Mouse (Mus musculus) stomach, embryonic 14.5 days (tissue): Measurements from ENCODE around the gene 1700019D03Rik. TPM values are rescaled to one million over a fixed set of nuclear protein-coding genes. Genes with fewer than 3 reads are reported as not detected.

Experiments used
- ATAC-seq: fragments of 200-750 bp; cut with Nextera tagmentation; 2 replicates; pipeline ENCODE4 v1.8.0; 2017; ENCODE audit warnings: low read depth, moderate TSS enrichment; ENCODE audit not compliant: insufficient number of reproducible peaks, insufficient read depth, low FRiP score
- H3K27ac ChIP-seq: fragments of 300-500 bp; sonication (generic); 2 replicates; pipeline ENCODE4 v1.5.1; 2014; ENCODE audit warnings: mild to moderate bottlenecking, low read length, moderate library complexity, mixed read lengths
- H3K27me3 ChIP-seq: fragments of 300-500 bp; sonication (generic); 2 replicates; pipeline ENCODE4 v1.6.1; 2014; ENCODE audit warnings: low read length, control low read depth, mixed read lengths; ENCODE audit not compliant: control insufficient read depth, insufficient read depth
- H3K36me3 ChIP-seq: fragments of 300-500 bp; sonication (generic); 2 replicates; pipeline ENCODE4 v1.6.1; 2014; ENCODE audit warnings: mild to moderate bottlenecking, control low read depth, low read length, moderate library complexity, mixed read lengths; ENCODE audit not compliant: control insufficient read depth, insufficient read depth
- H3K4me1 ChIP-seq: fragments of 300-500 bp; sonication (generic); 2 replicates; pipeline ENCODE4 v1.6.1; 2014; ENCODE audit warnings: low read length, control low read depth, mixed read lengths; ENCODE audit not compliant: control insufficient read depth, insufficient read depth
- H3K4me2 ChIP-seq: fragments of 300-500 bp; sonication (generic); replicated peaks from 2 replicates; pipeline ENCODE4 v1.6.1; 2014; ENCODE audit warnings: low read depth, low read length, control low read depth
- H3K4me3 ChIP-seq: fragments of 300-500 bp; sonication (generic); 2 replicates; pipeline ENCODE4 v1.5.1; 2014; ENCODE audit warnings: low read depth, low read length, control low read depth
- H3K9ac ChIP-seq: fragments of 300-500 bp; sonication (generic); replicated peaks from 2 replicates; pipeline ENCODE4 v1.6.1; 2014; ENCODE audit warnings: low read depth, mild to moderate bottlenecking, control low read depth, low read length, moderate library complexity, mixed read lengths
- H3K9me3 ChIP-seq: fragments of 300-500 bp; sonication (generic); 2 replicates; pipeline ENCODE4 v1.6.1; 2016; ENCODE audit warnings: low read depth, low read length, control low read depth; ENCODE audit not compliant: control insufficient read depth
- WGBS: fragments of 180-500 bp; shearing (Covaris S2); extraction: QIAGEN DNeasy Blood & Tissue Kit; methylation state at CpG from one replicate; pipeline ENCODE4 v1.1.7; 2014; 5-methylcytosine and 5-hydroxymethylcytosine counted together
- polyA plus RNA-seq: library from polyadenylated mRNA; unstranded; fragments of >200 nt; fragmentation: Nextera tagmentation; extraction: Ambion mirVana; gene quantifications from 2 replicates; pipeline ENCODE4 v1.2.1, GENCODE M21; 2014

1700019D03Rik gene
- 6.2 and 9.1 TPM in 2 replicates for polyA plus RNA-seq

DNA sequence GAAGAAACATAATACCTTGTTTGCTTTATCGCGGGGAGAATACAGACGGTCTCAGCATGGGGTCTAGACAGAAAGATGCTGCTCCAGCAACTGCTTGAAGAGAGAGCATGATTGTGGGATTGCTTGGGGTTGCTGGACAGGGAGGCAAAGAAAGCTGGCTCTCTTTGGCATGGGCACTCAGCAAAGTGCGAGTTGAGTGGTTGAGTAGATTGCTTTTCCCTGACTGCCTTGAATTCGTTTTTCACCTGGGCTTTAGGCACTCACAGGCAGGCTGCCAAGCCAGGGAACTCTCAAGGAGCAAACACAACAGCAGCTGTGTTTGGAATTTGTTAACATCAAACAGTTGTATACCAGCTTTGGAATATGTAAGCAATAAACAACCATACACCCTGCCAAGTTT, at the start of gene 1700019D03Rik:
TSS of gene 1700019D03Rik (minus strand) at position 101 of the 400 bp plus-strand sequence.
- Histone ChIP-seq H3K4me2 (no peak within 1 kb of the TSS), H3K4me3 (no peak within 1 kb of the TSS), H3K9me3 (no peaks in the 10 kb centered on the region), H3K9ac (no peak within 1 kb of the TSS), H3K27me3 (no peaks in the 10 kb centered on the region), H3K27ac (no peak within 1 kb of the TSS), H3K36me3 (no peaks in the 10 kb centered on the region), H3K4me1 (no peaks in the 10 kb centered on the region)
- WGBS = 54% methylated on average over 5 of the region's 5 CpGs
- ATAC-seq = no peak

DNA sequence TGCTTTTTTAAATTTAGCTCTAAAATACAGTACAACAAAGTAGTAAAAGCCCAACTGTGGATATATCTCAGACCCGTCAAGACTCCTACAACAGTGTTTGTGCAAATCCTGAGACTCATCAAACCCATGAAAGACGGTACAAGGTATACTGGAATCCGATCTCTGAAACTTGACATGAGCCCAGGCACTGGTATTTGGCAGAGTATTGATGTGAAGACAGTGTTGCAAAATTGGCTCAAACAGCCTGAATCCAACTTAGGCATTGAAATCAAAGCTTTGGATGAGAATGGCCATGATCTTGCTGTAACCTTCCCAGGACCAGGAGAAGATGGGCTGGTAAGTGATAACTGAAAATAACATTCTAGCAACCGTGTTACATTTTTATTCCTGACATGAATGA, 43.9 kb upstream of the 1700019D03Rik start:
- Histone ChIP-seq H3K4me3 (no peak overlapping the region), H3K4me1 (peaks cover 14% of the 10 kb centered on the region), H3K4me2 (no peak overlapping the region), H3K36me3 (no peaks in the 10 kb centered on the region), H3K27me3 (no peaks in the 10 kb centered on the region), H3K9me3 (no peaks in the 10 kb centered on the region), H3K9ac (no peak overlapping the region), H3K27ac (no peak overlapping the region)
- 80% methylated on average over 4 of the region's 4 CpGs for WGBS
- ATAC-seq = no peak

DNA sequence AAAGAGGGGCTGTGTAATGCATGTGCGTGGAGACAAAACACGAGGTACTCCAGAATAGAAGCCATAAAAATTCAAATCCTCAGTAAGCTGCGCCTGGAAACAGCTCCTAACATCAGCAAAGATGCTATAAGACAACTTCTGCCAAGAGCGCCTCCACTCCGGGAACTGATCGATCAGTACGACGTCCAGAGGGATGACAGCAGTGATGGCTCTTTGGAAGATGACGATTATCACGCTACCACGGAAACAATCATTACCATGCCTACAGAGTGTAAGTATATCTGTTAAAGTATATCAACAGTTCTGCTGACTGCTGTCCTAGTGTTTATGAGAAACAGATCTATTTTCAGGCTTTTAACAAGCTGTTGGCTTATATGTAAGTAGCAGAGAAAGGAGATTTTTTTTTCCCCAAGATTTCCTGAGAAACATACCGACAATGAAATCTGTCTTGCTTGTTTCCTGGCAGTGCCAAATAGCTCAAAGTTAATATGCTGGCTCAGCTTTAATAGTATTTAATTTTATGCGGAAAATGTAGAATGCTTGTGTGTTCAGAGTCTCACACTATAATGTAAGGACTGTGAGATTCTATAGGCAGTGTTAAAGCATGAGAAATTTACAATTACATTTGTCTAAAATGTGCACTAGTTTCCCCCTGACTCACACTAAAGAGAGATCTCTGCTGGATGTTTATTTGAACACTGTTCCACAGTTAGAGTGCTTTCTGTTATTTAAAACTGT, 42.1 kb upstream of the 1700019D03Rik start:
- Histone ChIP-seq H3K4me1 (peaks cover 14% of the 10 kb centered on the region), H3K27me3 (no peaks in the 10 kb centered on the region), H3K9me3 (no peaks in the 10 kb centered on the region), H3K9ac (no peak overlapping the region), H3K36me3 (no peaks in the 10 kb centered on the region), H3K4me2 (no peak overlapping the region), H3K27ac (no peak overlapping the region), H3K4me3 (no peak overlapping the region)
- WGBS = 42% methylated on average over 13 of the region's 13 CpGs
- ATAC-seq = no peak

DNA sequence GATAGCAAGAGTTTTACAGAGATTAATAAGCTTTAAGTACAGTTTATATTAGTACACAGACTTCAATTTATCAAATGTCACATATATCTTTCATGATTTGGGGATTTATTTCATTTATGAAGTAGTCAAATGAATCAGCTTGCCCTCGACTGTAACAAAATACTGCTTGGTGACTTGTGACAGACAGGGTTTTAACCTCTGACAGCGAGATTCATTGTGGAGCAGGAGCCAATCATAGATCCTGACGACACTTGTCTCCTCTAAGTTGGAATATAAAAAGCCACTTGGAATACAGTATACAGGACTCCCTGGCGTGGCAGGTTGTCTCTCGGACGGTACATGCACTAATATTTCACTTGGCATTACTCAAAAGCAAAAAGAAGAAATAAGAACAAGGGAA, 41.4 kb upstream of the 1700019D03Rik start, which contains the start of gene Mstn:
TSS of gene Mstn (plus strand) at position 301 of the 400 bp plus-strand sequence.
- no peaks in the 10 kb centered on the region for H3K9me3 ChIP-seq
- no peaks in the 10 kb centered on the region for H3K27me3 ChIP-seq
- no peak within 1 kb of the TSS for H3K4me3 ChIP-seq
- 39% methylated on average over 6 of the region's 6 CpGs for WGBS
- ATAC-seq = no peak
- H3K36me3 ChIP-seq = no peaks in the 10 kb centered on the region
- no peak within 1 kb of the TSS for H3K4me2 ChIP-seq
- no peak within 1 kb of the TSS for H3K9ac ChIP-seq
- H3K4me1 ChIP-seq = peaks cover 14% of the 10 kb centered on the region
- no peak within 1 kb of the TSS for H3K27ac ChIP-seq

DNA sequence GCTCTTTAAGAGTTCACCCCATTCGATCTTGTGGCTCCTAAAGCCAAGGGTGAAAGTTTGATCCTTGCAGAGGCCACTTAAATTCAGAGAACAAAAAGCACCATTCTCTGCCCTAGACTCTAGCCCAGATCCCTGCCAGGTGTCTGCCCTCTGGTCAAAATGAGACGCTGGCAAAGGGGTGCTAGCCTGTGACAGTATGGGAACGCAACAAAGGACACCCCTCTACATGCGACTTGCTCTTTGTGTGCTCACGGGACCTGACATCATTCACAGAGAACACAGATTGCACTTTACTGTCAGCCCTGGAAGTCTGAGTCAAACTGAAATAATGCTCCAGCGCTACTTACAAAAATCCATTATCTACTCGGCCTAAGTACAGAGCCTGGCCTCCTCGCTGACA, 40.5 kb upstream of the 1700019D03Rik start:
- Histone ChIP-seq H3K27ac (no peak overlapping the region), H3K36me3 (no peaks in the 10 kb centered on the region), H3K9ac (no peak overlapping the region), H3K27me3 (no peaks in the 10 kb centered on the region), H3K4me3 (no peak overlapping the region), H3K4me1 (peaks cover 14% of the 10 kb centered on the region), H3K4me2 (no peak overlapping the region), H3K9me3 (no peaks in the 10 kb centered on the region)
- WGBS = 39% methylated on average over 8 of the region's 8 CpGs
- ATAC-seq = no peak

DNA sequence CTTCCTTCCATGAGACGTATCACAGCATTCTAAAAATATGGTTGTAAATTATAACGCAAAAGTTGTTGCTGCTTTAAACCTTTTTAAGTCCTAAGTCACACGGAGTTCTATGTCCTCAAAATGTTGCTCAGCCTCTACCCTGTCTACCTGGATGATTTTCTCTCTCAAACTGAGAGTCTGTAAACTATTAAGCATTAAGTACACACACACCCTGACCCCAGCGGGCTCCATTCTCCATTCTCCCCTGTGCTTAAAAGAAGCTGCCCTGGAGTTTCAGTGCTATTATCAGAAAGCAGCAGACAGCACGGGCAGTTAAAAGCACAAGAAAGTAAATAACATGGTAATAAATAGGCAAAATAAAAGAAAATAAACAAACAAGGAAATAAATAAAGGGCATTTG, 39.1 kb upstream of the 1700019D03Rik start:
- 60% methylated on average over 5 of the region's 5 CpGs for WGBS
- no peak overlapping the region for H3K9ac ChIP-seq
- H3K27ac ChIP-seq = no peak overlapping the region
- no peaks in the 10 kb centered on the region for H3K36me3 ChIP-seq
- H3K27me3 ChIP-seq = no peaks in the 10 kb centered on the region
- H3K9me3 ChIP-seq = no peaks in the 10 kb centered on the region
- no peak overlapping the region for H3K4me3 ChIP-seq
- ATAC-seq = no peak
- peaks cover 14% of the 10 kb centered on the region for H3K4me1 ChIP-seq
- H3K4me2 ChIP-seq = no peak overlapping the region

DNA sequence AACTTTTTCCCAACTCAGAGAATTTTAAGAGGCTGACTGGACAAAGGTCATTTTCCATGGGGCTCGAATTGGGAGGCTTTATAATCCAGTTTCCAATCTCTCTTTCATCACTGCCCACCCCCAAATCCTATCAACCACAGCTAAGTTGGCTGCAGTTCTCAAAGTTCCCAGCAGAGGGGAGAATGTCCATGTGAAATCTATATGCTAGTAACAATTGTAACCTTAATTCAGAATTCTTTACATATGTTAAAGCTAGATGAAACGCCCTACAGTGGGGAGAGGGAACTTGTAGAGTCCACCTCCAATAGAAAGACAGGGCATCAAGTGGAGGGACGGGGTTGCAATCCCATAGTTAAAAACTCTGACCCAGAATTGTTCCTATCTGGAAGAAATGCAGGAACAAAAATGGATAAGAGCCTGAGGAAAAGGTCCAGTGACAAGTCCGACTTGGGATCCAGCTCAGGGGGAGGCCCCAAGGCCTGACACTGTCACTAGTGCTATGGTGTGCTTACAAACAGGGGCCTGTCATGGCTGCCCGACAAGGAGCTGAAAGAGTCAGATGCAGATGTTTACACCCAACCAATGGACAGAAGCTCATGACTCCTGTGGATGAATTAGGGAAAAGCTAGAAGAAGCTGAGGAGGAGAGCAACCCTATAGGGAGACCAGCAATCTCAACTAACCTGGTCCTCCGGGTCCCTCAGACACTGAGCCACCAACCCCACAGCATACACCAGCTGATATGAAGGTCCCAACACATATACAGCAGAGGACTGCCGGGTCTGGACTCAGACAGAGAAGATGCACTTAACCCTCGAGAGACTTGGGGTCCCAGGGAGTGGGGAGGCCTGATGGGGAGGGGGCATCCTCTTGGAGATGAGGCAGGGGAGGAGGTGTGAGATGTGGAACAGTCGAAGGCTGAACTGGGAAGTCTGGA, 33.4 kb upstream of the 1700019D03Rik start:
- Histone ChIP-seq H3K4me3 (no peak overlapping the region), H3K4me1 (no peaks in the 10 kb centered on the region), H3K27me3 (no peaks in the 10 kb centered on the region), H3K27ac (no peak overlapping the region), H3K4me2 (no peak overlapping the region), H3K9me3 (no peaks in the 10 kb centered on the region), H3K9ac (no peak overlapping the region), H3K36me3 (no peaks in the 10 kb centered on the region)
- 46% methylated on average over 9 of the region's 9 CpGs for WGBS
- no peak for ATAC-seq

DNA sequence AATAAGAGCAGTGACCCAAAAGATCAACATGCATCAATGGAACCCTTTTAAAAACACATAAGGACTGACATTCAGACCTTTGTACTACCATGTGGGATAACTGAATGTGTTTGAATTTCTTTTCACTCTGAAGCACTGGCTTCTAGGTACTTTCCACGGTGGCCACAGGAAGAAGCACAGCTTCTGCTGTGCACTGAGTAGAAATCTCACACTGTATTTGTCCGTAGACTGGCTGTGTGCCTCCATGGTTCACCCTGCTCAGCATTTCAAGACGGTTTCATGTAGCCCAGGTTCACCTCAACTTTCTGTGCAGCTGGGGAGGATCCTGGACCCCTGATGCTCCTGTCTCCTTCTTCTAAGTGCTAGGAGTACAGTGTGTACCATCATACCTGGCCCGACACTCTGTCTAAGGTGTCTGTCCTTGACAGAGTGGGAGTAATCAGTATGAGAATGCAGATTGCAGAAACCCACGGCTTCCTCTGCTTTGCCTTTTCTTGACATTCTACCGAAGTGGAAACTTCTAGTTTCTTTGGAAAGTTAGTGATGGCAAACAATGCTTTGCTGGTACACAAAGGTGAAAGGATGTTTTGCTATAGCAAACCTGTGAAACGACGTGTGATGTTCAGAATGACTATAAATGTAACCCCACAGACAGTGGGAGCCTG, 29.9 kb upstream of the 1700019D03Rik start:
- no peaks in the 10 kb centered on the region for H3K36me3 ChIP-seq
- no peak overlapping the region for H3K4me3 ChIP-seq
- H3K4me2 ChIP-seq = no peak overlapping the region
- no peaks in the 10 kb centered on the region for H3K9me3 ChIP-seq
- H3K27ac ChIP-seq = no peak overlapping the region
- no peak for ATAC-seq
- H3K27me3 ChIP-seq = no peaks in the 10 kb centered on the region
- H3K4me1 ChIP-seq = no peaks in the 10 kb centered on the region
- no peak overlapping the region for H3K9ac ChIP-seq
- 82% methylated on average over 8 of the region's 8 CpGs for WGBS
